Mouse (Mus musculus) liver (tissue): ENCODE data around the gene Ctbs.

Experiments used
- DNase-seq: peaks from one replicate; pipeline ENCODE4 v3.0.0-alpha.2; 2020; ENCODE audit warnings: mixed read lengths

Gene Ctbs

DNA sequence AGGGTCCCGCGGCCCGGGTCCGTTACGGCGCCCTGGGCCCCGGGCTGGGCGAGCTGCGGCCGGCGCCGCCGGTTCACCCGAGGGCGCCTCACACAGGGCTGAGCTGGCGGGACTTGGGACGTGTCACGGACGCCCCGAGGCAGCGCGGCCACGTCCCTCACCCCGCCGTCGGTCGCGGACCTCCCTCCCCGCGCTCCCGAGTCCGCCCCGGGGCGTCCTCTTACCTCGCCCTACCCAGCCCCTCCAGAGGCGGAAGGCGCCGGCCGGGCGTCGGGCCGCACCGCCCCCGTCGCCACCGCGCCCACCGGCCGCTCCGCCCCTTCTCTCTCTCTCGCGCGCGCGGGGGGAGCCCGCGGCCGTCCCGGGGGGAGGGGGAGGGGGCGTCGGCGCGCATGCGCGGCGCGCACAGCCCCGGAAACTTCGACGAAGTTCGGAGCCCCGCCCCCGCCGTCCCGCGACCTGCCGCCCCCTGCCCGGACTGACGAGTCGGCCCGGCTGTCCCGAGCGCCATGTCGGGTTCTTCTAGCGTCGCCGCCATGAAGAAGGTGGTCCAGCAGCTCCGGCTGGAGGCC, 49.9 kb downstream of the Ctbs start, which contains the start of the genes Spata1 and Gng5:
Gene Spata1 (minus strand): TSS at position 323 of the 572 bp plus-strand sequence.
Gene Gng5 (plus strand): TSS at position 377 of the 572 bp plus-strand sequence.
- DNase-seq = peak; percentile 94

DNA sequence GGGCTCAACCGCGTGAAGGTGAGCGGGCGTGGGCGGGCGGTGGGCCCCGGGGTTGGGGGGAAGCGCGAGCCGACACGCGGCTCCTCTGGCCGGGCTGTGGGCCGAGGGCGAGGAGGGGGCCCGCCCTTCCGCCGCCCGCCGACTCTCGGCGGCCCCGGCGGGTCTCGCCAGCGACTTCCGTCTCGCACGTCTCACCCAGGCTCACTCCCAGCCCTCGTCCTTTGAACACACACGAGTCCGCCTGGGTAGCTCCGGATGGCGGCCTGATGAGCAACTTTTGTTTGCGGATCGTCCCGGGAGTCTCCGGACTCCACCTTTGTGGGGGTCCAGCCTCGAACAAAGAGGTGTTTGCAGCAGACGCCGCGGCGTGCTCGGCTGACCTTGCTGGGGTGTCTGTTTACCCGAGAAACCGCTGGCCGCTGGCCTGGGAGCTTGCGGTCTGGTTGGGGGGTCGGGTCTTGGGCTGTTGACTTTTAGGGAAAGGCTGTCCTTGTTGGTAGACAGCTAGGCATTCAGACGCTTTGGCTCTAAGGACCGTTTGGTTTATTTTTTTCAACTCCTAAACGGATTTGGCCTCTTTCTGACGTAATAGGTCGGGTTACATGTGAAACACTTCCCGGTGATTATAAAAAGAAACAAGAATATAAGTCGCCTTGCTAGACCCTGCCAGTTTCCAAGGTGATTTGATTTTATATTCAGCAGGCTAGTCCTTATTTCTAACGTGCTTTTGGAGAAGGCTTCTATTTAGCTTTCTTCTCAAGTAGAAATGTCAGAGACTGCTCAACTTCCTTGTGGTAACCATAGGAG, 50.6 kb downstream of the Ctbs start:
- DNase-seq = peak; percentile 69

- DNase-seq = no peak
Observed at GRCm38 (mm10) chr3:146500810-146501201, 51.2 kb downstream of the Ctbs start.

DNA sequence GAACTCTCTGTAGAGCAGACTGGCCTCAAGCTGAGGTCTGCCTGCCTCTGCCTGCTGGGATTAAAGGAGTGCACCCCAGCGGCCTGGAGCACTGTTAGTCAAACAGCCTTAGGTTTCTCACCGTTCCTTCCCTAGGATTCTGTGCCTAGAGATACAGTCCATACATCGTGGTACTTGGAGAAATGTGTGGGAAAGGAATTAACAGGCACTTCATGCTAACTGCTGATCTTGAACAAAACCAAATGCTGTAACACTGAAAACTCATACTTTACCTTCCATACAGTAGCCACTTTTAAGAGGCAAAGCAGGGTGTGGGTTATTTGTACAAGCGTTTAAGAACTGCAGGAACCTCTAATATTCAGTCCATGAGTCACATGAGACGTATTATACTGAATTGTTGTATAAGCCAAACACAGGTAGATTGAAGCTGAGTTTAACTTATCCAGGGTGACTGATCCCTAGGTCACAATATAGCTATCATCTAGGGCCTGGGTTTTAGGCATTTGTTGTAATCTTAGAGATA, 52.1 kb downstream of the Ctbs start:
- DNase-seq = no peak

GRCm38 (mm10) chr3:146506711-146507110, 57.1 kb downstream of the Ctbs start:
- no peak for DNase-seq
